Mouse (Mus musculus): Measurements from ENCODE around the gene Mettl23.
"Not testable (repeated sequence)": the region's sequence is repeated elsewhere in the genome, so short reads cannot be mapped to it uniquely, and the experiment has no call there.

The Mettl23 gene

DNA sequence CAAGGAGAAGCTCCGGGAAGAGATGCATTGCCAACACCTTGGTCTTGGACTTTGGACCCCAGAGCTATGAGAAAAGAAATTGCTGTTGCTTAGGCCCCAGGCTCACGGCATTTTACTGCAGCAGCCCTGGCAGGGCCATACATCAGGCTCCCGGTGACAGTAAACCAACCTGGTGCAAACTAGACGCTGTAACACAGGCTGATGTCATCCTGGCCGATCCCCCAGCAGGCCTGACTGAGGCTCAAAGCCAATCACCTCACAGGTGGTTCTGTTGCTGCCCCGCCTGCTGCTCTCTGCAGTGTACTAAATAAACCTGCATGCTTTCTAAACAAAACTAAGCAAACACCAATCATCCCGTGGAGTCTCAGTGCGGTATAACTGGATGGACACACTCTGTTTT lies 24.4 kb upstream of the Mettl23 start:
- in situ Hi-C loops (cut with MboI): no loop called here

DNA sequence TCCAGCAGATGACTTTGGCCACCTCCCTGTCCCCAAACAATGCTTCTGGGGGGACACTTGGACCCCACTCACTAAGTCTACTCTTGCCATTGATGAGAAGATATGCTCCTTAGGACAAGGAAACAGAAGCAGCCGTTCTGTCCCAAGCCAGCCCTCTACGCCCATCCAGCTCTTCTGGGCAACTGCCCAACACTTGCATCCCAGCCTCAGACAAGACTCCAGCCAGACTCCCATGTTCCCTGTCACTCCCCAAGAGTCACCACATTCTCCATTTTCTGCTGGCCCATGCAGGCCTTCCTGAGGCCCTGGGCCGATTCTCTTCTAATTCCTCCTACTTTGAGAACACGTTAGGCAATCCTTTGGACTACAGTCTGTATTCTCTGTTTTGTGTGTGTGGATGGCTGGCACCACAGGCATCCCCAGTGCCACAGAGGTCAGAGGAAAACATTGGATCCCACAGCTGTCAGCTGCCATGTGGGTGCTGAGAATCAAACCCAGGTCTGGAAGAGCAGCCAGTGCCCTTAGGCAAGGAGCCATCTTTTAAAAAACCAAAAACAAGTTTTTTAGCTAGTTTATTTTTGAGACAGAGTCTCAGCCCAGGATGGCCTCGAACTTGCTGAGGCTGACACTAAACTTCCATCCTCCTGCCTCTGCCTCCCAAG lies 23.0 kb upstream of the Mettl23 start:
- in situ Hi-C loops (cut with MboI): no loop called here

DNA sequence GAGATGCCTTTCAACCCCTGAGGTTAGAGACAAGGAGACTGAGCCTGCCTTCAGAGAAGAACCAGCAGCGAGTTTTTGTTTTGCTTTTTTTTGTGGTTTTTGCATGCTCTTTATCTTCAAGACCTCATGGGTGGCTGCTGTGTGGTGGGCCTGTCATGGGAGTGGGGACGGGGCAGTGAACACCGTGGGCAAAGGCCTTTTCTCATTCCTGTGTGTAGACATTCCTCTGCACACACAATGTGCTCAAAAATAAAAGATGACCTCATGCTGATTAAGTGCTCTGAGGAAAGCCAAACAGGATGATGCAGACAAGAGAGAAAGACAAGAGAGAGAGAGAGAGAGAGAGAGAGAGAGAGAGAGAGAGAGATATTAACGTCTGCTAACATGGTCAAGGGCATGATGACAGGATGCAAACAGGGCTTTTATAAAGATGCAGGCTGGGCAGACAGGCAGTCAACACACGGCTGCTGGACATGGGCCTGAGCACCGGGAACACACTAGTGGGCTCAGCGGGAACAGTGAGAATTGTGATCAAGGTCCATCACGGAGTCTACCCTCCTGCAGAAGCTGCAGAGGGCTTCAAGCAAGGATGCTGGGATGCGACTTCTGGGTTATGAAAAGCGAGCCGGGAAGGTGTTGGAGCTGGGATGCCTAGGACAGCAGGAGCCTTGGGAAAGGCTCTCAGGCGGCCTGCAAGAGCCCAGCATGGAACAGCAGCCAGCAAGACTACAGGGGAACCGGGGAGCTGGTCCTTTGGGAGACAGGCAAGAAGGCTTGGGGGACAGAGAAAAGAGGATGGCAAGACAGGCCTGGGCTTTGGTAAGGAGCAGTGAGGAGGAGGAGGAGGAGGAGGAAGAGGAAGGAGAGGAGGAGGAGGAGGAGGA lies 21.8 kb upstream of the Mettl23 start:
- in situ Hi-C loops (cut with MboI): no loop called here

GRCm38 (mm10) chr11:116822215-116822614 lies 20.9 kb upstream of the Mettl23 start:
- in situ Hi-C loops (cut with MboI): no loop called here

- in situ Hi-C loops (cut with MboI): no loop called here
Measured at GRCm38 (mm10) chr11:116822626-116823025, 20.5 kb upstream of the Mettl23 start.

GRCm38 (mm10) chr11:116823255-116823654 lies 19.8 kb upstream of the Mettl23 start:
- in situ Hi-C loops (cut with MboI): no loop called here

- in situ Hi-C loops (cut with MboI): not testable (repeated sequence)
Measured at GRCm38 (mm10) chr11:116823885-116824284, 19.2 kb upstream of the Mettl23 start.

GRCm38 (mm10) chr11:116825230-116825629 lies 17.8 kb upstream of the Mettl23 start:
- in situ Hi-C loops (cut with MboI): no loop called here

DNA sequence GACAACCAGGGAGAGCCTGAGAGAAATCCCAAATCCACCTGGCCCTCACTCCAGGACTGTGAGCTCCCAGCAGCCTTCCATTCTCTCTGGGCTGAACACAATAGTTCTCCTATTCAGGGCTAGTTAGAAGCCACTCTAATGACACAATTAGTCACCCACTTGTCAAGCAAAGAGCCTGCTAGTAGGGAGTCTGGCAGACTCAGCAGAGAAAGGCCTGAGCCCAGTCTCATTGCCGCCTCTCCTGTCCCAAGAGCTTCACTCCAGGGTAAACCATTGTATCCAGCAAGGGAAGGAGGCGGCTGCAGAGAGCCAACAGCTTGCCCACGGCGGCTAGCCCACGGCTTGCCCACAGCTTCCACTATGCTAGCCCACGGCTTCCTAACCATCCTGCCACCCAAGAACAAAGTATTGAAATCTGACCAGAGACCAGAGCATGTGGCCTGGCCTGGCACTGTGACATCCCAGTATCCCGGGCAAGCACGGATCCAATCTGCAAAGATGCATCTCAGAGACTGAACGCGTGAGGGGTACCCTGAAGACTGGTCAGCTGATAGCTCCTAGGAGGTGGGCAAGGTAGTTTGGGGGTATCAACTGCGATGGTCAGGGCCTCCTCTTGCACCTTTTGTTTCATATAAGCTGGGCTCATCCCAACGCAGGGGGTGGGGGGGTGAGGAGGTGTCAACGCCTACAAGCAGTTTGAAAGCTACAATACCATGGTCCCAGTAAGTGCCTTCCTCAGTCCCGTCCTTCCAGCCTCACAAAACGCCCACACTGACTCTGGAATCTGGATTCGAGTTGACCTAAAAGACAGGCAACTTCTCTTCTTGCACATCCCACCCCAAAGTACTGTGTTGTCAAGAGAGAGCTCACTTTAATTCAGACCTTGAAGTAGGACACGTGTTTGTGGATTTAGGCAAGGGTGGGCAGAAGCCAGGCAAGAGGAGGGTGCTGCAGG lies 16.3 kb upstream of the Mettl23 start:
- in situ Hi-C loops (cut with MboI): no loop called here

DNA sequence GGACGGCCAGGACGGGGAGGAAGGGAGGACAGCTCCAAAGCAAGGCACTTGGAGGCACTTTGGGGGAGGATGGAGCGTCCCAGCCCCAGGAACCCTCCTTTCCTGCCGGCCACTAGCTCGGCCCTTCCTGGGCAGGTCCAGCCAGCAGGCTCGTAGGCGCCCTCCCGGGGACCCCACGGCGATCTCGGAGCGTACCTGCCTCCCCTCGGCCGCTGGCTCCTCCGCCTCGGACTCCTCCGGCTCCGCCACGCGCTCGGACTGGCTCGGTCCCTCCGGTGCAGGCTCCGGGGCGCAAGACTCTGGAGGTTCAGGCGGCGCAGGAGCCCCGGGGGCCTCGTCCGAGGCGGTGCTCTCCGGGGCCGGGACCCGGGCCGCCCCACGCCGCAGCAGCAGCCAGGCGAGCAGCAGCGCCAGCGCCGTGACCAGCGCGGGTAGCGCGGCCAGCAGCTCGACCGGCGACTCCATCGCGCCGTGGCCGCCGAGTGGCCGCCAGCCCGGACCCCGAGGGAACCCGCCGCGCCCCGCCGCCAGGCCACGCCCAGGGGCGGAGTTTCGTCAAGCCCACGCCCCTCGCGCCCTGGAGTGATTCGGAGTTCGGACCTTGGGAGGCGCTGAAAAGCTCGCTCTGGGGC lies 15.4 kb upstream of the Mettl23 start, which contains the start of gene Mxra7:
TSS of gene Mxra7 (minus strand) at position 513 of the 632 bp plus-strand sequence.
- in situ Hi-C loops (cut with MboI): no loop called here

DNA sequence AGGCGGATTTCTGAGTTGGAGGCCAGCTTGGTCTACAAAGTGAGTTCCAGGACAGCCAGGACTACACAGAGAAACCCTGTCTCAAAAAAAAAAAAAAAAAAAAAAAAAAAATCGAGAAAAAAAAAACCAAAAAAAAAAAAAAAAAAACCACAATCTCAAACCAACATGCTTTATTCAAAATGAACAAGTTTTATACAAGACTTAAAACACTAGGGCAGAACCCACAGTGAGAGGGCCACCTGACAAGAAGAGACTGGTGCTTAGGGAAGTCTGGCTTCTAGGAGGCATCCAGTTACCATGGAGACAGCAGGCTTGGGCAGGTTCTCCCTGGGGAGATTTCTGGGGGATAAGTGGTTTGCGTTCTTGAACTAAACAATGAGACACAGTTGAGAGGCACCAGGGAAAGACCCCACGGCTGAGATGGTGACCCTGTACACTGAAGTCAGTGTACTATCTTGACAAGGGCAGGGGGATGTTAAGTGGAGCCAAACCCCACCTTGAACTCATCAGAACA lies 10.8 kb upstream of the Mettl23 start:
- in situ Hi-C loops (cut with MboI): no loop called here

- in situ Hi-C loops (cut with MboI): no loop called here
Measured at GRCm38 (mm10) chr11:116834954-116835353, 8.1 kb upstream of the Mettl23 start.

GRCm38 (mm10) chr11:116836283-116836682 lies 6.8 kb upstream of the Mettl23 start:
- in situ Hi-C loops (cut with MboI): no loop called here

GRCm38 (mm10) chr11:116837441-116837840 lies 5.6 kb upstream of the Mettl23 start:
- in situ Hi-C loops (cut with MboI): no loop called here

- in situ Hi-C loops (cut with MboI): no loop called here
Measured at GRCm38 (mm10) chr11:116838936-116839335, 4.1 kb upstream of the Mettl23 start.

- in situ Hi-C loops (cut with MboI): no loop called here
Measured at GRCm38 (mm10) chr11:116839601-116840000, 3.5 kb upstream of the Mettl23 start.

- in situ Hi-C loops (cut with MboI): no loop called here
Measured at GRCm38 (mm10) chr11:116840748-116841147, 2.3 kb upstream of the Mettl23 start.

DNA sequence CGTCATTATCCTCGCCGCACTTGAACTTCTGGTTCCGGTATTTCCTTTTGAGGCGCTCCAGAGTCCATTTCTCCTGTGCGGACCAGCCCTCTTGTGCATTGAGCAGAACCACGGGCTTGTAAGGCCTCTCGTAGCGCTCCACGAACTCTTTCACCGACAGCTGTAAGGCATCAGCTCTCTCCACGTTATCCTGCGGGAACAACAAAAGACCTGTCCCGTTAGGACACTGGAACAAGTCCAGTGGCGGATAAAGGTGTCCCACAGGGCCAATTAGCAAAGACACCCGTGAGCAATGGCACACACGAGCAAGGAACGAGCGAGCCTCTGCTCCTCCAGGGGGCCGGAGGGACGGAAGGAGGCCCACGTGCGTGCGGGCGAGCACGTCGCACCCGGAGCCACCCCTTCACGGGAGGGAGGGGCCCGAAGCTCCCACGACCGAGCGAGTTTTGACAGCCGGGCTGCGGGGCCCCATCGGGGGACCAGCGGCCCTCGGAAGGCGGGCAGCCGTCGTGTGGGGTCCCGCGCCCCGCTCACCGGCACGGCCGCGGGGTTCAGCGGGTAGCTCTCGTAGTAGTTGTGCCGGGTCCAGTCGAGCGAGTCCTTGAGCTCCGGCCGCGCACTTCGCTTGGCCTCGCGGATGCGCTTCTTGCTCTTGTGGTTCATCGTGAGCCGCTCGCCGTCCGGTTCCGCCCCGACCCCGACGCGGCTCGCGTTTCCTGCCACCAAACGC lies 382 bp upstream of the Mettl23 start:
- in situ Hi-C loops (cut with MboI): no loop called here

- in situ Hi-C loops (cut with MboI): no loop called here
Measured at GRCm38 (mm10) chr11:116846593-116847181, 3.6 kb downstream of the Mettl23 start.
